Mouse (Mus musculus) testis, adult 2 months (tissue): ENCODE data around the gene Fstl4.

Source experiments
- CTCF ChIP-seq: fragments of 200-500 bp; IDR thresholded peaks from 2 replicates; pipeline ENCODE4 v1.5.1; 2012; ENCODE audit warnings: low read depth, mild to moderate bottlenecking, inconsistent platforms, low read length, moderate library complexity; ENCODE audit not compliant: control insufficient read depth, insufficient read depth, insufficient replicate concordance
- POLR2A ChIP-seq: fragments of 200-500 bp; IDR thresholded peaks from 2 replicates; pipeline ENCODE4 v1.6.1; 2012; ENCODE audit warnings: low read depth, mild to moderate bottlenecking, inconsistent platforms, low read length, moderate library complexity; ENCODE audit not compliant: control insufficient read depth

GRCm38 (mm10) chr11:53137381-53137780, 372.9 kb downstream of the Fstl4 start:
- TF ChIP-seq CTCF (no peak), POLR2A (no peak)
